Mouse (Mus musculus): Measurements from ENCODE around the gene Ttll11.

The Ttll11 gene

DNA sequence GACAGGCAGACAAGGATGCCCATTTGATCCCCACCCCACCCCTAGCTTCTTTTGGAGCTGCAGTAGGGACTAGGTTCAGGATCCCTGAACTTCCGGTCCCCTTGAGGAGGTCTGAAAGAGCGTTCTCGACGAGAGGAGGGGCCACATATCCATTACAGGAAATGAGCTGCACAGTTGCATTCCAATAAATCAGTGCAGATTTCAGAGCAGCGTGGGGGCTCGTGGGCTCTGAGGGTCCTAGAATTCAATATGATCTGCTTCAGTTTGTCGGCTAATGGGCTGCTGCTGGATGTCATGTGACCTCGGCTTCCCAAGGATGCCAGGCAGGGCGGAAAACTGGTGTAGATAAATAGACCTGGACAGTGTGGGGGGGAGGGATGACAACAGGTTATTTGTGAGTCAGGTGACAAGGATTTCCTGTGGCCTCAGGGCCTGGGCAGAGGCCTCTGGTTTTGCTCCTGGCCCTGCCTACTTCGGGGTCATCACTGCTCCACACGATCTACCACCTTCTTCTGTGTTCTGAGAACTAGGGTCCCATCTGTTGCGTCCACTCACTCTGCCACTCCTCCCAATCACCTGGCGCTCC is 240.0 kb downstream of the Ttll11 start:
- no peak for DNase-seq (ENCODE audit: extremely low read depth, insufficient read length, low spot score)

DNA sequence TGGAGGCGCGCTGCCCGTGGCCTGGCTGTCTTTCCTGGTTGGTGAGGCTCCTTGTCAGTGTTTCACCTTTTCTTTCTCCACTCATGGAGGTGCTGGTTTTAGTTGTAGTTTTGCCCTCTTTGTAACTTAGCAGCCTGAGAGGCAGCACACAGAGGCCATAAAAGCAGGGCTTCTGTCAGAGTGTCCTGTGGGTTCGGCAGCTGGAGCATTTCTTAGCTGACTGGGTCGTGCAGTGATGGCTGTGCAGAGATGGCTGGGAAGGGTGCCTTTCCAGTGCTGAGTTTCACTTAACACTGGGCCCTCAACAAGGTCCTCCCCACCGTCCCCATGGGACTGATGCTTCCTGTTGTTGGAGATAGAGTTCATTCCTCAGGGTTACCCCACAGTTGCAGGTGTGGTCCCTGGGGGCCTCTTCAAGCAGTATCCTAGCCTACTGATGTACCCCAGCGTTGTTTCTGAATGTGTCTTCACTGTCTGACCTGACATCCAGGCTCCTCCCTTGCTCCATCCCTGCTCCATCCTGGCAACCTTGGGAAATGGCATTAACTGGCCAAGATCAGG is 242.2 kb downstream of the Ttll11 start:
- no peak for DNase-seq (ENCODE audit: extremely low read depth, insufficient read length, low spot score)

DNA sequence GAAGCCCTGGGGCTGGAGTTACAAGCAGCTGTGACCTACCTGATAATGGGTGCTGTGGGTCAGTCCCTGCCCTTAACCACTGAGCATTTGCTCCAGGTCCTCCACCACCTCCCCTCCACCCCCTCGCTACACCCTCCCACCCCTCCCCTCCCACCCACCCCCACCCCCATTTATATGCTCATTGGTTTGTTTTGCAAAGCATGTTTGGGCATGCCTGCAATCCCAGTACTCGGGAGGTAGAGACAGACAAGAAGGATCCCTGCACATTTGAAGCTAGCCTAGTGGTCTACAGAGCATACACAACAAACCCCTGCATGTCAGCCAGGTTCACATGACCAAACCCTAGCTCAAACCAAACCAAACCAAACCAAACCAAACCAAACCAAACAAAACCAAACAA is 243.7 kb downstream of the Ttll11 start:
- no peak for DNase-seq (ENCODE audit: extremely low read depth, insufficient read length, low spot score)

DNA sequence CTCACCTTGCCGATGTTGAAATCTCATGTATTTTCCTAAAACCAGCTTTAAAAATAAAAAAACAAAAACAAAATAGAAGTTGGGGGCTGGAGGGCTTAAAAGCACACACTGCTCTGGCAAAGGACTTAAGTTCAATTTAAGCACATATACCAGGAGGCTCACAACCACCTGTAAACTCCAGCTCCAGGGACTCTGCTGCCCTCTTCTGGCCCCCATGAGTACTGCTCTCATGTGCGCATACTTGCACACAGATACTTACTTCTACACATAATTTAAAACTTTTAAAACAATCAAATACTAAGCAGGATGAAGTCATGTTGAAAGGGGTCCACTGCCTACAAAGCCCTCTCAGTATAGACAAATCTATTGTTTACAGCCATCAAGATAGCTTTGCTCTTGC is 244.7 kb downstream of the Ttll11 start:
- no peak for DNase-seq (ENCODE audit: extremely low read depth, insufficient read length, low spot score)

DNA sequence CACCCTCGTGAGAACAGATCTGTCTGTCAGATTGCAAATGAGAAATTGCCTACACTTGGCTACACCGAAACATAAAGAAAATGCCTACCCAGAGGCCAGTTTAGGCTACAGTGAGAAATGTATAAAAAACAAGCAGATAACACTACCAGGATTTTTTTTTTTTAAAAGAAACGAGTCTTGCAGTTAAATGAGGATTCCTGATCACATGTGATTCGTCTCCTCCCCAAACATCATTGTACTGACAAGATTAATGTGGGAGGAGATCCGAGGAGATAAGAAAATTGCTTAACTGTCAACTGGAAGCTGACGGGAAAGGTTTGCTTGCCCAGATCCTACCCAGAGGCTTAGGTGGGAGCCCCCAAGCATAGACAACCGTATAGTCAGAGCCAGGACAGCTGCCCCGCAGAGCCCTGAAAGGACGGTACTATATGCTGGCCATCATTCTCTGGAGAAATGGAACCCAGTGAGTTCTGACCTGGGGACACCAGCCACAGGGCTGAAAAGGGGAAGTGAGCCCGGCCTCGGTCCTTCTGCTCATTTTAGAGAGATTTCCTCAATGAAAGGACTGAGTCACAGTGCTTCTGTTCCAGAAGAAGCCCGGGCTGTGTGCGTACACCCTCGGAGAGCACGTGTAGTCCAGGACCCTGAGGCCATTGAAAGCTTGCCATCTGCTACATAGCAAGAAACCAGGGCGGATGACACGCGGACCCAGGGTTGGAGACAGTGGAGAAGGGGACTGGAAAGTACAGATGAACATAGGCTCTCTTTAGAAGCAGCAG is 247.9 kb downstream of the Ttll11 start:
- no peak for DNase-seq (ENCODE audit: extremely low read depth, insufficient read length, low spot score)

DNA sequence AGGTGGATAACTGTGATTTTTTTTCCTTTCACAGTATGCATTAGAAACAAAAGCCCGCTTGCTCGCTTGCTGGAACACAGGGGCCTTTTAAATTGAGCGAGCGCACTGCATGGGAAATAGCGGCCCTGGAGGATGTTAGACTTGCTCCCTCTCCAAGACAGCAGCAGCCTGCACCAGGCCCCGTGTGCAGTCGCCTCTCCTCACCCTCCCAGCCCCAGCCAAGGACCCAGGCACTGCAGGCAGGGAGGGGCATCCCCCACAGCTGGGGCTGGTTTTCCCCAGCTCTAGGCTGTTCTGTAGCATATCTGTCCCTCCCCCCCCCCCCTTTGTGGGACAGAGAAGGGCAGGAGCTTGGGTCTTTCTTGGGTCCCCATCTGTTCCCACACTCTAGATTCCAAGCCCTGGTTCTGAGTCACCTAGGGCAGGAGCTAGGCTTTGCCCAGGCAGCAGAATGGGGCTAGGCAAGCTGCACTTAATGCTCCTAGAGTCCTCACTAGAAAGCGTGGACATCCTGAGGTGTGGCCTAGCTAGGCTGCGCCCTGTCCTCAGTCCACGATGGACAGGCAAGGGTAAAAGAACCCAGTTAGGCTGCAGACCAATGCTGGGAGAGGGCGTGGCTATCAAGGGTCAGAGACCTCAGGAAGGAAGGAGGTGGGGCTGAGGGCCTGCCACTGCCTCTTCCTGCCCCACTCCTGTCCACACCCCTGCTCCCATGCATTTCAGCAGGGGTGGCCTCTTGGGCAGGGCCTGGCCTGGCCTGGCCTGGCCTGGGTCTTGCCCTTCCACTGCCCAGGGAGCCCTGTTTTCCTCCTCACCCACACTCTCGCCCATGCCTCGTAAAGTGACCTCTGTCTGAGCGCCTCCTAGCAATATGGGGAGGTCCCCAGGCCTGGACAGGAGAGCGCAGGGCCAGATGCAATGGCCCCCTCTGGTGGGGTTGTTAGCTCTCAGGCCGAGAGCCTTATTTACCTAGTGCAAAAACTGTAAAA is 250.3 kb downstream of the Ttll11 start:
- no peak for DNase-seq (ENCODE audit: extremely low read depth, insufficient read length, low spot score)

DNA sequence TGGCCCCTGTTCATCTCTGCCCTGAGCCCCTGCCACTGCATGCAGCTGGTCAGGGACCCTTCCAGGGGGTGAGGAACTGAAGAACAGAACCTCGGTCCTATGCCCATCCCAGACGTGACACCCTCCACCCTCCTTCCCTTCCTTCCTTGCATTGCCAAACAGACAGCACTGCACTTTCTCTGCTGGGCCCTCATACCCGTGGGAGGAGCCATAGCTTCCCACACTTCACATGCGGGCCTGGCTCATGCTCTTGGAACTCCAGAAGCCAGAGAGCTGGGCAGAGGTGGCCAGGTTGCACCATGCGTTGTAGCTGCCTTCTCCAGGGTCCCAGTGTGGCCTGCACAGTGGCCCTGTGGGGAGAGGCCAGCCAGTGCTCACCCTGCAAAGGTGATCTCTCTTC is 251.1 kb downstream of the Ttll11 start:
- no peak for DNase-seq (ENCODE audit: extremely low read depth, insufficient read length, low spot score)

DNA sequence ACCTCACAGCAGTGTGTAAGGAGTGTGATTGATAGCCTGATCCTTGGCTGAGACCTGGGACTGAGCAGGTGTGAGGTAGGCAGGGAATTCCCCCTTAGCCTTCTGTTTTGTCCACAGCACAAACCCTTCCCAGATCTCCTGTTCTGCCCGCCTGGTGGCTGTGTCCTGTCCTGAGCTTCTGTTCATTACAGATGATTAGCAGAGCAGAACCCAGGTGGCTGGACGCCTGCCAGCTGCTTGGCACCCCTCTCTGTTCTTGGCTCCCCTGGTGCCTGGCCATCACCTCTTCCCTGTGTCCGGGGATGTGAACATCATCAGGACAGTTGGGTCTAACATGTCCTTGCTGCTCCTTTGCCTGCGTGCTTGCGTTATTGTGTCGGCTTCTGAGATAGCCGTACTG is 256.0 kb downstream of the Ttll11 start:
- DNase-seq (ENCODE audit: extremely low read depth, insufficient read length, low spot score): no peak

DNA sequence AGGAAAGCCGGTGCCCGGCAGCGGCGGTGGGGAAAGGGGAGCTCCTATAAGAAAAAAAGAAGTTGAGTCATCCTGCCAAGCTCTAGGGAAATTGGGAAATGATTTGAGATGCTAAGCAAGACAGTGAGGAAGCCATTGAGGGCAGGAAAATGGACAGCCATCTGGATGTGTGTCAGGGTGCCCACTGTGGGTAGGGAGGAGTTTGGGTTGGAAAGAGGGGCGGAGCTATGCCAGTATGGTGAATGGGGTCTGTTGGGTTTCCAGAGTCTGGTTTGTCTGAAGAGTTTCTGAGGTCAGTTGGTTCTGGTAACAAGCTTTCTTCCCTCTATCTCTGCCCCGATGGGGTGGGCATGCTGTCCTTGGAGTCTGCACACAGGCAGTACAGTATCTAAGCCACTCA is 256.4 kb downstream of the Ttll11 start:
- DNase-seq (ENCODE audit: extremely low read depth, insufficient read length, low spot score): no peak

DNA sequence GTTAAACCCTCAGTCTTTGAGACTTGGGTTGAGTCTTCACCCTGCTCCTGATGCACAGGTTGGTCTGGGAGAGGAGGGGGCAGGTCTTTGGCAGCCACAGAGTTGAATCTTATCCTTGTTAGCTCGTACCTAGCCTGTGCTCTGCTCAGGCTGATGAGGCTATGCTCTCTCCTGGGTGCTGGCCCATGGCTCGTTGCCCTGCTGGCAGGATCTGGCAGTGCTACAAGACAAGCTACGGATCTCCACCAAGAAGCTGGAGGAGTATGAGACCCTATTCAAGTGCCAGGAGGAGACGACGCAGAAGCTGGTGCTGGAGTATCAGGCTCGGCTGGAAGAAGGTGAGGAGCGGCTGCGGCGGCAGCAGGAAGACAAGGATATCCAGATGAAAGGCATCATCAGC is 256.9 kb downstream of the Ttll11 start:
- DNase-seq (ENCODE audit: extremely low read depth, insufficient read length, low spot score): no peak

DNA sequence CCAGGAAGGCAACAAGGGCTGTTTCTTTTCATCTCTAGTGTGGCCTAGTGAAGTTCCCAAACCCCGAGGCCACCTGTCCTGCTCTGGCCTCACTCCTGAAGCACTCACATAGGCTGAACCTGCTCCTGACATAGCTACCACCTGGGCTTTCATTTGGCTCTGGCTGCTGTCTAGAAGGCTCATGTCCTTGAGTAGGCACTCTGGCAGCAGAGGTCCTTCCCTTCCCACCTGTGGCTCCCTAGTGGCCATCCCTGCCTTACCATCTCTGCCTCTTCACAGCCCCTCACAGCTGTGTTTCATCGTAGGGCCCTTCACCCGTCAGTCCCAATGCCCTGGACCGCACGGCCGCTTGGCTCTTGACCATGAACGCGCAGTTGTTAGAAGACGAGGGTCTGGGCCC is 258.8 kb downstream of the Ttll11 start:
- DNase-seq (ENCODE audit: extremely low read depth, insufficient read length, low spot score): no peak

DNA sequence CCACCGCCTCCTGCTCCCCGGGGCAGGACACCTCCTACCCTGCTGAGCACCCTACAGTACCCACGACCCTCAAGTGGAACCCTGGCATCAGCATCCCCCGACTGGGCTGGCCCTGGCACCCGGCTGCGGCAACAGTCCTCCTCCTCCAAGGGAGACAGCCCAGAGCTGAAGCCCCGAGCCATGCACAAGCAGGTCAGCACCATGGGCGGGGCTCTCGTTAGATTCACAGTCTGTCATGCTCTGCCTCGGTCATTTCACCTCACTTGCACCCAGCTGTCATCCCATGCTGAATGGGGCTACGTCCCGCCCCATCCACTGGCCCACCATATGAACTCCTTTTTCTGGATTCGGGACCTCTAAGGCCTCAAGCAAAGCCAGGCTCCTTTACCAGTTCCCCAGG is 259.2 kb downstream of the Ttll11 start:
- DNase-seq (ENCODE audit: extremely low read depth, insufficient read length, low spot score): no peak

DNA sequence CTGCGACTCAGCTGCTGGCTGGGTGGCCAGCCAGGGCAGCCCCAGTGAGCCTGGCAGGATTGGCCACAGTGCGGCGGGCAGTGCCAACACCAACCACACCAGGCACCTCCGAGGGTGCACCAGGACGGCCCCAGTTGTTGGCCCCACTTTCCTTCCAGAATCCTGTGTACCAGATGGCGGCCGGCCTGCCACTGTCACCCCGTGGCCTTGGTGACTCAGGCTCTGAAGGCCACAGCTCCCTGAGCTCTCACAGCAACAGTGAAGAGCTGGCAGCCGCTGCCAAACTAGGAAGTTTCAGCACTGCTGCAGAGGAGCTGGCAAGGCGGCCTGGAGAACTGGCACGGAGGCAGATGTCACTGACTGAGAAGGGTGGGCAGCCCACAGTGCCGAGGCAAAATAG is 259.6 kb downstream of the Ttll11 start:
- no peak for DNase-seq (ENCODE audit: extremely low read depth, insufficient read length, low spot score)

DNA sequence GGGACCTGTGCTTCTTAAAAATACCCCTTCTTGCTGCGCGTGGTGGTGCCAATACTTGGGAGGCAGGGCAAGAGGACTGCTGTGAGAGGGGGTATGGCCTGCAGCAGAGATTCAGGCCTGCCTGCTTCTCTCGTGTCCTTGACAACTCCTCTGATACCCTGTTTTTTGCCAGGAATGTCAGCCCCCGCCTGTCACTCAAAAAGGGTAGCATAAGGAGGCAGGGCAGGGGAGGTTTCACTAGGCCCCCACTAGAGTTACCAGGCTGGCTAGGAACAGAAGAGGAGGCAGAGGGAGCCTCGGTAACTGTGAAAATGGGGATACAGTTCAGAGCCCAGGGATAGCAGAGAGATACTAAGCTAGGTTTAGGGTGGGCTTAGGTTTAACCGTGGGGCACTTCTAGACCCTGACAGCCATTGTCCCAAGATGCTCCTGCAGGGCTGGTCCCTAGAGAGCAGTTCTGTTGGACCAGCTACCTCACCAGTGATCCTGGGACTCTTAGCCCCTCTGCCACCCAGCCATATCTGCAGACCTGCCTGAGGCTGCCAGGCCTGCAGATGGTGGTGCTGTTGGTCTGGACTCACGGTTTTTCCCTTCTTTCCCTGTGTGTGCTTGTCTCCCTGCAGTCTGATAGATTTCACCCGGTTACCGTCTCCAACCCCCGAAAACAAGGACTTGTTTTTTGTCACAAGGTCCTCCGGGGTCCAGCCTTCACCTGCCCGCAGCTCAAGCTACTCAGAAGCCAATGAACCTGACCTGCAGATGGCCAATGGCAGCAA is 260.3 kb downstream of the Ttll11 start:
- no peak for DNase-seq (ENCODE audit: extremely low read depth, insufficient read length, low spot score)

DNA sequence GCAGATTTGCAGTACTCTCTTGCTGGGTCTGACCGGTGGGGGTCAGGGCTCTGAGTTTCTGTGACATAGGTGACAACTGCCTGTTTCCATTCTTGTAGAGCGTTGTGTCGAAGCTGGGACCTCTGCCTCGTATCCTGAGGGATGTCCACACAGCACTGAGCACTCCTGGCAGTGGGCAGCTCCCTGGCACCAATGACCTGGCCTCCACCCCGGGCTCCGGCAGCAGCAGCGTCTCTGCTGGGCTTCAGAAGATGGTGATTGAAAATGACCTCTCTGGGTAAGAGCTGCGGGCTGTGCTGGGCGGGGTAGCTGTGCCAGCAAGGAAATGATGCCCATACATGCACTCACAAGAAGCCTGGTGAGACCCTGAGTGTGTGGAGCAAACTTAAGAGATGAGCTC is 261.1 kb downstream of the Ttll11 start:
- no peak for DNase-seq (ENCODE audit: extremely low read depth, insufficient read length, low spot score)

DNA sequence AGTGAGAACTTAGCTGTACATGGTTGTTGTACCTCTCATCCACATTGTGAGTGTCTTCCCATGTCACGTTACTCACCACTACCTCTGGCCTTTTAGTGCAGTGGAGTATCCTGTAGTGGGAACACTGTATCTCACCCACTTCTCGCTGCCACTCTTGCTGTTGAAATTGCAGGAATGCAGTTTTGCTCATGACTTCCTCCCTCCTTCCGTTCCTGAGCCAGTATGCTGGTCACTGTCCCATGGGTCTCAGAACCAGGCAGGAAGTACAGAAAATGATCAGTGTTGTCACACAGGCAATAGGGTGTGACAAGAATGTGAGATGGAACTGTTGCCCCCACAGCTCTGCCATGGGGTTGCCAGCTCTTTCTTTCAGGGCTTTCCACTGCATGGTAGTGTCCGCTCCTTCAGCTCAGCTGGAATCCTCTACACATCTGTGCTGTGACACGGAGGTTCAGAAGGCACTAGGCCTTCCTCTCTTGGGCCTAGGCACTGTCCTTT is 261.7 kb downstream of the Ttll11 start:
- DNase-seq (ENCODE audit: extremely low read depth, insufficient read length, low spot score): no peak

DNA sequence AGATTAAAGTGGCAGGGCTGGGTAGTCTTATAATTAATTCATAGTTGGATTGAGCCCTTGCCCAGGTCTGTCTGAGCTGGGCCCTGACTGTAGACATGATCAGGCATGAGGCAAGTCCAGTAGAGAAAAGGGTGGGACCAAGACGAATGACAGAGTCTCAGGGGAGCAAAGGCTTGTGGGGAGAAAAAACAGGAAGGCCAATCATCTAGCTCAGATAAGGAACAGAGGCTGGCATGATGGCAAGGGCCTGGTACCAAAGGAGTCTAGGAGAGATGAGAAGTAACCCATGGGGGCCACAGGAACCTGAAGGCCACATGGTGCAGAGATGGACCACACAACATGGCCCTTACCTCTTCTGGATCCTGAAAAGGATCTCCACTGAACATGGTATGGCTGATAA is 263.5 kb downstream of the Ttll11 start:
- no peak for DNase-seq (ENCODE audit: extremely low read depth, insufficient read length, low spot score)

DNA sequence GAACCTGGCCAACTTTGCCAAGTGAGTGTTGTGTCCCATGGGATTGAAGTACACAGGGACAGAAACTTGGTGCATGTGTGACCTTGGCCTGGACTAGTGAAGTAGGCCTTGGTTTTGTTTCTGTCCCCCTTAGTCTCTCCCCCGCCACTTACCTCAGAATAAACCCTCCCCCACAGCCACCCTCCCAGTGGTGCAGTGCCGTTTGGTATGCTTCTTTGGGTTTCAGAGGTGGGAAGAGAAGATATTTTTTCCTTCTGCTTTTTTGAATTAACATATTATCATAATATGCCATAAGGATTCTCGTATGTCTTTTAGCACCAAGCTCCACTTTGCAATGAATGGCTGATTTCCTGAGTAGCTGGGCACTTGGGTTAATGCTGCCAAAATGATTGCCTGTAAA is 264.2 kb downstream of the Ttll11 start:
- no peak for DNase-seq (ENCODE audit: extremely low read depth, insufficient read length, low spot score)

DNA sequence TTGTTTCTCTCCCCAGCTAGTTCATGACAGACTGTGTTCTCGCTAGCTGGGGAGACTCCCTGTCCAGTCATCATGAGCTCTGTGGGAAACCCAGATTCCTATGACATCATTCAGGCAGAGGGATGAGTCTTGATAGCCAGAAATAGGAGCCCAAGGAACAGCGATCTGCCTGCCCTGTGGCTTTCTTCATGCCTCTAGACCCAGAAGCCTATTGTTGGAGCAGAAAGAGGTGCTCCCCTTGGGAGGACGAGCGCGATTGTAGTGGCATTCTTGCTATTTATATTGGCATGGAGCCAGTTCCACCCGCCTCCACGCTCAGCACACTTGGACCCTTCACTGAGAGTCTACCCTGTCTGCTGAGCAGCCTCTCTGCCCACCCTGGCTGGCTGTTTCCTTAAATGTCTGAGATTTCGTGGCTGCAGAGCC is 265.0 kb downstream of the Ttll11 start:
- no peak for DNase-seq (ENCODE audit: extremely low read depth, insufficient read length, low spot score)

DNA sequence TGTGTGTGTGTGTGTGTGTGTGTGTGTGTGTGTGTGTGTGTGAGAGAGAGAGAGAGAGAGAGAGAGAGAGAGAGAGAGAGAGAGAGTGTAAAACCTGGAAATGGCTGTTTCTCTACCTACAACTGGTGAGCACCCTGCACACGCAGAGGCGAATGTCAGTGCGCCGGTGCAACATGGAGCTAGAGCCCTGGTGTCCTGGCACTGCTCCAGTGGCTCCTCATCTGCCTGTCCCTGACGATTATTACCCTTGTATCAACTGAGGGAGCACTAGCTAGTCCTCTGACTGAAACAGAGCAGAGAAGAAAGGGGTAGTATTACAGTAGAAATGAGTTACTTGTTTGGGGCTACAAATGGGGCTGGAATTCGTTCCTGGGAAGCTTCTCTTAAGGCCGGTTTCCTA is 266.3 kb downstream of the Ttll11 start:
- DNase-seq (ENCODE audit: extremely low read depth, insufficient read length, low spot score): no peak

Data from 3134 (cell line).